Mouse (Mus musculus): ENCODE measurements around the gene Cyp2ab1.

GRCm38 (mm10) chr16:20316770-20317169, 8.4 kb downstream of the Cyp2ab1 start:
- no peak for TF ChIP-seq GATA1 (IDR thresholded peaks at IDR 0.05; ENCODE audit: borderline replicate concordance, low read length)
- TF ChIP-seq FLI1 (IDR thresholded peaks at IDR 0.05; ENCODE audit: low read length) = no peak
